Mouse (Mus musculus) MEL (cell line): ENCODE measurements at regions not wholly inside any gene's neighbourhood (a gene's known extent, or its start where the extent isn't known, plus 50 kb on each side); places are given as distances from the start of the nearest gene placed in this dataset.

Experiments
- DNase-seq: peaks from one replicate; pipeline ENCODE4 v3.0.0; 2011; ENCODE audit warnings: low read depth, low spot score
- H3K27ac ChIP-seq: 2 replicates; pipeline ENCODE4 v1.5.1; 2012; ENCODE audit warnings: low read depth, mild to moderate bottlenecking, control low read depth, low read length, moderate library complexity; ENCODE audit not compliant: control insufficient read depth
- H3K27me3 ChIP-seq, 2 experiments: fragments of 150-350 bp in 1 of 2; sonication (generic) in 1 of 2; 2 replicates each; pipeline ENCODE4 v1.6.1; 2012; ENCODE audit warnings: low read length in 2 of 2, mild to moderate bottlenecking in 2 of 2, improper control_type of control experiment in 1 of 2, moderate library complexity in 1 of 2; ENCODE audit not compliant: insufficient read depth in 2 of 2, control insufficient read depth in 1 of 2
- H3K36me3 ChIP-seq, 2 experiments: 2 replicates each; pipeline ENCODE4 v1.6.1; 2012 to 2014; ENCODE audit warnings: low read length in 2 of 2, improper control_type of control experiment in 1 of 2, inconsistent platforms in 1 of 2, mild to moderate bottlenecking in 1 of 2; ENCODE audit not compliant: insufficient read depth in 2 of 2, control insufficient read depth in 1 of 2
- H3K4me1 ChIP-seq, 2 experiments: fragments of 150-350 bp in 1 of 2; sonication (generic) in 1 of 2; 2 replicates each; pipeline ENCODE4 v1.6.1; 2012; ENCODE audit warnings: low read length in 2 of 2, improper control_type of control experiment in 1 of 2, mild to moderate bottlenecking in 1 of 2; ENCODE audit not compliant: insufficient read depth in 2 of 2, control insufficient read depth in 1 of 2
- H3K4me3 ChIP-seq, 2 experiments: fragments of 150-350 bp in 1 of 2; sonication (generic) in 1 of 2; 2 replicates each; pipeline ENCODE4 v1.5.1; 2012; ENCODE audit warnings: low read depth in 2 of 2, low read length in 2 of 2, mild to moderate bottlenecking in 2 of 2, moderate library complexity in 2 of 2, control low read depth in 1 of 2, improper control_type of control experiment in 1 of 2; ENCODE audit not compliant: control insufficient read depth in 1 of 2, insufficient read depth in 1 of 2
- H3K79me2 ChIP-seq: 2 replicates; pipeline ENCODE4 v1.6.1; 2012; ENCODE audit warnings: mild to moderate bottlenecking, low read length, moderate library complexity; ENCODE audit not compliant: control insufficient read depth, poor library complexity, insufficient read depth
- H3K9ac ChIP-seq: 2 replicates; pipeline ENCODE4 v1.6.1; 2012; ENCODE audit warnings: low read depth, mild to moderate bottlenecking, control low read depth, low read length, moderate library complexity; ENCODE audit not compliant: control insufficient read depth, poor library complexity, severe bottlenecking
- H3K9me3 ChIP-seq: fragments of 150-350 bp; sonication (generic); replicated peaks from 2 replicates; pipeline ENCODE4 v1.6.1; 2012; ENCODE audit warnings: mild to moderate bottlenecking, low read length, improper control_type of control experiment, moderate library complexity; ENCODE audit not compliant: insufficient read depth
- BHLHE40 ChIP-seq: IDR thresholded peaks from 2 replicates; pipeline ENCODE4 v1.6.1; 2012; ENCODE audit warnings: low read depth, mild to moderate bottlenecking, inconsistent platforms, low read length, improper control_type of control experiment, borderline replicate concordance
- CHD2 ChIP-seq: IDR thresholded peaks from 2 replicates; pipeline ENCODE4 v1.6.1; 2011; ENCODE audit warnings: low read length, improper control_type of control experiment
- EP300 ChIP-seq, 2 experiments: IDR thresholded peaks; 2 replicates each; pipeline ENCODE4 v1.6.1; 2011; ENCODE audit warnings: improper control_type of control experiment in 2 of 2, low read length in 2 of 2, low read depth in 1 of 2, mild to moderate bottlenecking in 1 of 2
- GABPA ChIP-seq: IDR thresholded peaks from 2 replicates; pipeline ENCODE4 v1.6.1; 2012; ENCODE audit warnings: low read depth, mild to moderate bottlenecking, inconsistent platforms, low read length, improper control_type of control experiment, moderate library complexity
- GATA1 ChIP-seq: IDR thresholded peaks from 2 replicates; pipeline ENCODE4 v1.6.1; 2011; ENCODE audit warnings: low read depth, low read length, improper control_type of control experiment
- JUND ChIP-seq: IDR thresholded peaks from 2 replicates; pipeline ENCODE4 v1.6.1; 2011; ENCODE audit warnings: low read depth, mild to moderate bottlenecking, improper control_type of control experiment, low read length
- MAX ChIP-seq: IDR thresholded peaks from 2 replicates; pipeline ENCODE4 v1.6.1; 2011; ENCODE audit warnings: low read length, improper control_type of control experiment
- MEF2A ChIP-seq: IDR thresholded peaks from 2 replicates; pipeline ENCODE4 v1.6.1; 2014; ENCODE audit warnings: low read depth, mild to moderate bottlenecking, inconsistent platforms, low read length, improper control_type of control experiment; ENCODE audit not compliant: poor library complexity, insufficient replicate concordance, severe bottlenecking; ENCODE audit errors: extremely low read depth
- MXI1 ChIP-seq: IDR thresholded peaks from 2 replicates; pipeline ENCODE4 v1.6.1; 2011; ENCODE audit warnings: mild to moderate bottlenecking, low read depth, low read length, improper control_type of control experiment
- MYC ChIP-seq: IDR thresholded peaks from 2 replicates; pipeline ENCODE4 v1.6.1; 2011; ENCODE audit warnings: low read depth, mild to moderate bottlenecking, low read length, improper control_type of control experiment, moderate library complexity
- NELFE ChIP-seq: IDR thresholded peaks from 2 replicates; pipeline ENCODE4 v1.6.1; 2011; ENCODE audit warnings: low read depth, low read length, improper control_type of control experiment
- NRF1 ChIP-seq: IDR thresholded peaks from 2 replicates; pipeline ENCODE4 v1.6.1; 2014; ENCODE audit warnings: low read depth, mild to moderate bottlenecking, inconsistent platforms, low read length, improper control_type of control experiment, moderate library complexity; ENCODE audit not compliant: poor library complexity, insufficient read depth, severe bottlenecking
- POLR2A ChIP-seq, 2 experiments: IDR thresholded peaks; 2 replicates each; pipeline ENCODE4 v1.6.1; 2011 to 2012; ENCODE audit warnings: low read length in 2 of 2, mild to moderate bottlenecking in 2 of 2, control low read depth in 1 of 2, improper control_type of control experiment in 1 of 2, low read depth in 1 of 2, moderate library complexity in 1 of 2; ENCODE audit not compliant: control insufficient read depth in 1 of 2, insufficient read depth in 1 of 2, poor library complexity in 1 of 2
- SMC3 ChIP-seq: IDR thresholded peaks from 2 replicates; pipeline ENCODE4 v1.6.1; 2011; ENCODE audit warnings: low read depth, low read length, improper control_type of control experiment
- TAL1 ChIP-seq: IDR thresholded peaks from 2 replicates; pipeline ENCODE4 v1.6.1; 2012; ENCODE audit warnings: mild to moderate bottlenecking, inconsistent platforms, low read length, moderate library complexity, mixed read lengths
- UBTF ChIP-seq: IDR thresholded peaks from 2 replicates; pipeline ENCODE4 v1.6.1; 2012; ENCODE audit warnings: low read depth, mild to moderate bottlenecking, inconsistent platforms, low read length, improper control_type of control experiment, moderate library complexity, borderline replicate concordance; ENCODE audit not compliant: insufficient read depth
- USF2 ChIP-seq, 2 experiments: IDR thresholded peaks; 2 replicates each; pipeline ENCODE4 v1.6.1; 2011 to 2012; ENCODE audit warnings: improper control_type of control experiment in 2 of 2, low read length in 2 of 2, borderline replicate concordance in 1 of 2, inconsistent platforms in 1 of 2, low read depth in 1 of 2, mild to moderate bottlenecking in 1 of 2; ENCODE audit not compliant: insufficient read depth in 1 of 2
- ZC3H11A ChIP-seq: IDR thresholded peaks from 2 replicates; pipeline ENCODE4 v1.6.1; 2012; ENCODE audit warnings: low read depth, mild to moderate bottlenecking, inconsistent platforms, low read length, improper control_type of control experiment
- ZKSCAN1 ChIP-seq: IDR thresholded peaks from 2 replicates; pipeline ENCODE4 v1.6.1; 2012; ENCODE audit warnings: low read depth, mild to moderate bottlenecking, inconsistent platforms, low read length, improper control_type of control experiment, moderate library complexity
- ZNF384 ChIP-seq: IDR thresholded peaks from 2 replicates; pipeline ENCODE4 v1.6.1; 2012; ENCODE audit warnings: low read depth, mild to moderate bottlenecking, inconsistent platforms, low read length, improper control_type of control experiment

- Histone ChIP-seq H3K4me3 (no peak overlapping the region), H3K27ac (no peak overlapping the region), H3K36me3 (no peaks in the 10 kb centered on the region), H3K27me3 (no peaks in the 10 kb centered on the region), H3K4me1 (no peaks in the 10 kb centered on the region), H3K9ac (no peak overlapping the region), H3K79me2 (no peaks in the 10 kb centered on the region), H3K9me3 (no peaks in the 10 kb centered on the region)
- TF ChIP-seq GATA1 (no peak), EP300 (IDR thresholded peaks at IDR 0.05; ENCODE audit: low read depth in 1 of 2, low read length in 2 of 2) (no peak), CHD2 (no peak), UBTF (no peak), ZKSCAN1 (no peak), BHLHE40 (no peak), USF2 (IDR thresholded peaks at IDR 0.05; ENCODE audit: borderline replicate concordance in 1 of 2, insufficient read depth in 1 of 2, low read depth in 1 of 2, low read length in 2 of 2) (no peak)
- DNase-seq = no peak
Observed at GRCm38 (mm10) chr8:29913576-29913975, 2466.1 kb downstream of the Poteg start.

GRCm38 (mm10) chr8:29920486-29920885 is 2473.0 kb downstream of the Poteg start:
- TF ChIP-seq MYC (no peak), EP300 (IDR thresholded peaks at IDR 0.05; ENCODE audit: low read depth in 1 of 2, low read length in 2 of 2) (no peak), SMC3 (no peak), ZKSCAN1 (no peak), MXI1 (no peak), BHLHE40 (no peak), MAX (no peak), UBTF (no peak), NELFE (no peak), ZC3H11A (no peak), NRF1 (no peak), CHD2 (no peak), MEF2A (no peak), GATA1 (no peak), POLR2A (IDR thresholded peaks at IDR 0.05; ENCODE audit: control insufficient read depth in 1 of 2, insufficient read depth in 1 of 2, low read depth in 1 of 2, low read length in 2 of 2, poor library complexity in 1 of 2) (no peak), GABPA (no peak), ZNF384 (no peak), JUND (no peak), TAL1 (no peak)
- no peak overlapping the region for H3K4me3 ChIP-seq
- no peaks in the 10 kb centered on the region for H3K27me3 ChIP-seq
- no peaks in the 10 kb centered on the region for H3K9me3 ChIP-seq
- DNase-seq = no peak
- H3K79me2 ChIP-seq = no peaks in the 10 kb centered on the region
- H3K4me1 ChIP-seq = no peaks in the 10 kb centered on the region
- H3K9ac ChIP-seq = no peak overlapping the region
- H3K36me3 ChIP-seq = no peaks in the 10 kb centered on the region
- H3K27ac ChIP-seq = no peak overlapping the region
